Mouse (Mus musculus) frontal cortex, postnatal 36 days (tissue): ENCODE measurements at regions not wholly inside any gene's neighbourhood (a gene's known extent, or its start where the extent isn't known, plus 50 kb on each side); places are given as distances from the start of the nearest gene placed in this dataset.
A peak's percentile ranks its signal among the peaks of the same experiment; 100 is the strongest.
"Not testable (repeated sequence)": the region's sequence is repeated elsewhere in the genome, so short reads cannot be mapped to it uniquely, and the experiment has no call there.

Experiments
- DNase-seq, 2 experiments: peaks; one replicate each; pipeline ENCODE4 v3.0.0; 2022; ENCODE audit warnings: low spot score in 2 of 2

DNA sequence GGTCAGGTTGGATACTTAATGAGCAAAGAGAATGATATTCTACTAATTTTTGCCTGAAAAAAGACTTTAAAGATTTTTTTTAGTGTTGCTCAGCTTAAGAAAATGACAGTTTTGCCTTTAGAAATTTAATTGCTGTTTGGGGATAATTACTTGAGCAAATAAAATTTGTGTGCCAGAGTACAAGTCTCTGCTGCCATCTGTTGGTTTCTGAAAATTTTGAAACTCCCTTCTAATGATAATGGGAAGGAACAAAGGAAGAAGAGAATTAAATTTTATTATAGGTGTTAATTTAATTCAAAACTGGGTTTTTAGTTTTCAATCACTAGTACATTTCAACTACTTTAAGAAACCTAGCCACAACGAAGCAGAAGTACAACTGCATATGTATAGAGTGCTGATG is 94.1 kb downstream of the Gm17521 start:
- DNase-seq, result no peak

- DNase-seq, result peak in 1 of 2 experiments; percentile 11
Measured at GRCm38 (mm10) chrX:122892682-122893081, 136.8 kb downstream of the Gm17521 start.

DNA sequence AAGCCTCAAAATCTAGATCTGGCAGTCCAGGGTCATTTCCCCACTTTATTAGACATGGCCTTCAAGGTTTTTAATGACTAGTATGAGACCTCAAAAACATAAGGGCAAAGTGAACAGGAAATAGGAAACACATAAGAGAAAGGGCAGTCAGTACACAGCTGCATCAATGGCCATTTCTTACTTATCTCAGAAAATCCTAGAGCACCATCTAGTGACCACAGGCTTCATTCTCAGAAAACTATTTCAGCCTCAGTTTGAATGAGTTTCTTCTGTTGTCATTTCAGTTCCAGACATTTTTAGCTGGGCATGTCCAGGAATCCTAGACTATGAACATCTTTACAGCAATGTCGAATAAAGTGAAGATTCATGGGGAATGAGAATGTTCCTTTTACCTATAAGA is 175.0 kb downstream of the Gm17521 start:
- no peak for DNase-seq

DNA sequence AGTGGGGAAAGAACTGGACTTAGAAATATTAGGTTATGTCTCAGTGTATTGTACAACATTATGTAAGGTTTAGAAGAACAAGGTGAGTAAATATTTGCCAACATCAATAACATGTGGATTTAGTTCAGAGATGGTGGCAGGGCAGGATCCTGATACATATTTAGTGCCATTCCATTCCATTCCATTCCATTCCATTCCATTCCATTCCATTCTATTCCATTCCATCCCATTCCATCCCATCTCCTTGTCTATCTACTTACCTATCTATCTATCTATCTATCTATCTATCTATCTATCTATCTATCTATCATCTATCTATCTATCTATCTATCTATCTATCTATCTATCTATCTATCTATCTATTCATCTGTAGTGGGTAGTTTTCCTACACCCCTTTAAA is 198.2 kb downstream of the Gm17521 start:
- DNase-seq, result not testable (repeated sequence)

- DNase-seq, result peak; percentile 5 to 26
Measured at GRCm38 (mm10) chrX:122826035-122826434, 203.4 kb downstream of the Gm17521 start.
